Mouse (Mus musculus) myocyte (in vitro differentiated cells): ENCODE measurements around the gene Zfp513. TPM values are rescaled to one million over a fixed set of nuclear protein-coding genes. Genes with fewer than 3 reads are reported as not detected.

Experiments used
- H3K27me3 ChIP-seq: one replicate; pipeline ENCODE4 v1.6.1; 2011; ENCODE audit not compliant: control insufficient read depth, insufficient read depth, insufficient read length
- H3K36me3 ChIP-seq: one replicate; pipeline ENCODE4 v1.6.1; 2011; ENCODE audit not compliant: control insufficient read depth, insufficient read depth
- H3K4me2 ChIP-seq: one replicate; pipeline ENCODE4 v1.6.1; 2011; ENCODE audit warnings: low read depth, control low read depth
- H3K4me3 ChIP-seq: one replicate; pipeline ENCODE4 v1.5.1; 2011; ENCODE audit warnings: mild to moderate bottlenecking, control low read depth, moderate library complexity
- H3K79me2 ChIP-seq: one replicate; pipeline ENCODE4 v1.6.1; 2011; ENCODE audit not compliant: control insufficient read depth, insufficient read depth
- H3ac ChIP-seq: one replicate; pipeline ENCODE4 v1.6.1; 2011; ENCODE audit not compliant: control insufficient read depth, insufficient read length
- CEBPB ChIP-seq: IDR thresholded peaks from 2 replicates; pipeline ENCODE4 v1.6.1; 2011; ENCODE audit warnings: mild to moderate bottlenecking, moderate library complexity; ENCODE audit not compliant: poor library complexity, insufficient read depth, severe bottlenecking
- E2F4 ChIP-seq: IDR thresholded peaks from one replicate; pipeline ENCODE4 v1.6.1; 2011; ENCODE audit warnings: mild to moderate bottlenecking, control low read depth, moderate library complexity; ENCODE audit not compliant: insufficient read depth
- MAX ChIP-seq: IDR thresholded peaks from one replicate; pipeline ENCODE4 v1.6.1; 2011; ENCODE audit warnings: low read depth, mild to moderate bottlenecking, control low read depth
- MYOD1 ChIP-seq, 3 experiments: IDR thresholded peaks; one replicate each; pipeline ENCODE4 v1.6.1; 2011; ENCODE audit warnings: control low read depth in 2 of 3, low read depth in 2 of 3, mild to moderate bottlenecking in 2 of 3, moderate library complexity in 1 of 3; ENCODE audit not compliant: insufficient read length in 2 of 3, control insufficient read depth in 1 of 3
- MYOG ChIP-seq, 3 experiments: IDR thresholded peaks; one replicate each; pipeline ENCODE4 v1.6.1; 2011; ENCODE audit warnings: control low read depth in 2 of 3, low read depth in 2 of 3, mild to moderate bottlenecking in 2 of 3; ENCODE audit not compliant: insufficient read length in 2 of 3, control insufficient read depth in 1 of 3, insufficient read depth in 1 of 3
- POLR2A ChIP-seq: IDR thresholded peaks from one replicate; pipeline ENCODE4 v1.6.1; 2011; ENCODE audit warnings: low read depth, mild to moderate bottlenecking, control low read depth, moderate library complexity; ENCODE audit not compliant: insufficient read length
- POLR2AphosphoS2 ChIP-seq: IDR thresholded peaks from one replicate; pipeline ENCODE4 v1.6.1; 2011; ENCODE audit warnings: low read depth, control low read depth; ENCODE audit not compliant: insufficient read length
- REST ChIP-seq: IDR thresholded peaks from one replicate; pipeline ENCODE4 v1.6.1; 2011; ENCODE audit warnings: mild to moderate bottlenecking, control low read depth, moderate library complexity; ENCODE audit not compliant: insufficient read depth, insufficient read length
- SRF ChIP-seq: IDR thresholded peaks from one replicate; pipeline ENCODE4 v1.6.1; 2011; ENCODE audit warnings: low read depth; ENCODE audit not compliant: control insufficient read depth, insufficient read length
- TCF12 ChIP-seq: IDR thresholded peaks from one replicate; pipeline ENCODE4 v1.6.1; 2011; ENCODE audit warnings: mild to moderate bottlenecking, control low read depth; ENCODE audit not compliant: poor library complexity, insufficient read depth, severe bottlenecking
- TCF3 ChIP-seq: IDR thresholded peaks from one replicate; pipeline ENCODE4 v1.6.1; 2011; ENCODE audit warnings: low read depth, control low read depth; ENCODE audit not compliant: insufficient read length
- USF1 ChIP-seq: IDR thresholded peaks from one replicate; pipeline ENCODE4 v1.6.1; 2011; ENCODE audit warnings: low read depth, mild to moderate bottlenecking, control low read depth, moderate library complexity
- polyA plus RNA-seq: library from polyadenylated mRNA; unstranded; fragments of >200 nt; fragmentation: generic; extraction: Trizol; gene quantifications from one replicate; pipeline ENCODE4 v1.2.1, GENCODE M21; 2012; ENCODE audit warnings: missing spikeins

Zfp513 gene
- polyA plus RNA-seq, 1 experiment = 25.6 TPM

DNA sequence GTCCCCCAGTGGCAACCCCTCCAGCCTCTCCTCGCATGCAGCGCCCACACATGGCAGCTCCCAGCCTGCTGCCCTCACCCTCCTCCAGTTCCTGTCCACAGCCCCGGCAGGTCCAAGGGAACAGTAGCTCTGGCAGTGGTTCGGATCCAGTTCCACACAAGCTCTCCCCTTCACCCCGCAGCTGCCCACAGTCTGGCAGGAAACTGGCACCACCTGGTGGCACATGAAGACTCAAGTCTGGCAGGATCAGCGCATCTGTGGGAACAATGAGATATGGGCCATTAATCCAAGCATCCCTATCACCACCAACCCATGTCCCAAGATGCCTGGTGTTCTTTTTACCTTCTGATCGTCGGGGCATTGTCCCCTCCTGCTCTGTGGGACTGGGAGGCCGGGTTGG lies 2.2 kb downstream of the Zfp513 start:
- peaks cover 12% of the 10 kb centered on the region for H3K79me2 ChIP-seq
- peaks cover 50% of the 10 kb centered on the region for H3K36me3 ChIP-seq
- no peak overlapping the region for H3K4me3 ChIP-seq
- H3ac ChIP-seq = no peak overlapping the region
- no peaks in the 10 kb centered on the region for H3K27me3 ChIP-seq
- TF ChIP-seq MYOD1 (IDR thresholded peaks at IDR 0.05; ENCODE audit: control insufficient read depth in 1 of 3, insufficient read length in 2 of 3, low read depth in 2 of 3) = peak in 1 of 3 experiments; percentile 15
- no peak for TF ChIP-seq E2F4
- no peak for TF ChIP-seq USF1
- TF ChIP-seq POLR2AphosphoS2 = peak; percentile 4
- TF ChIP-seq CEBPB = no peak
- TF ChIP-seq POLR2A = no peak
- TF ChIP-seq REST = no peak
- TF ChIP-seq SRF = no peak
- no peak for TF ChIP-seq TCF12
- TF ChIP-seq MYOG (IDR thresholded peaks at IDR 0.05; ENCODE audit: control insufficient read depth in 1 of 3, insufficient read depth in 1 of 3, insufficient read length in 2 of 3, low read depth in 2 of 3) = peak in 1 of 3 experiments; percentile 17
- TF ChIP-seq TCF3 = no peak
- TF ChIP-seq MAX = no peak
- no peak overlapping the region for H3K4me2 ChIP-seq

DNA sequence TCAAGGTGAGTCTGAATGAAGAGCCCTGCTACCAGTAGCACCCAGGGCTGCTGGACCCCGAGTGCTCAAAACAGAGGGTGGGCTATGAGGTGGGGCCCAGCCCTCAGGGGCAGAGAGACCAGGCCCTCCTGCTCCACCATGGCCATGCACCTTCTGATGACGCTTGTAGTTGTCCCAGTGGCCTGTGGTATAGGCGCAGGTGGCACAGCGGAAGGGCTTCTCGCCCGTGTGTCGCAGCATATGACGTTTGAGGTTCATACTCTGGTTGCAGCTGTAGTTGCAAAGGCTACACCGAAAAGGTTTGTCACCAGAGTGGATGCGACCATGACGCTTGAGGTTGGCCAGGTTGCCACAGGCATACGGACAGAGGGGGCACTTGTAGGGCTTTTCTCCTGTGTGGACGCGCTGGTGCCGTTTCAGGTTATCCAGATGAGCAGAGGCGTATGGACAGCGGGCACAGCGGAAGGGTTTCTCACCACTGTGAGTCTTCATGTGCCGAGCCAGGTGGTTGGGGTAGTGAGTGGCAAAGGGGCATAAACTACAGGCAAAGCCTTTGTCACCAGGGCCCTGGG lies 2.7 kb downstream of the Zfp513 start:
- peak; percentile 81 for TF ChIP-seq POLR2AphosphoS2
- TF ChIP-seq MYOG (IDR thresholded peaks at IDR 0.05; ENCODE audit: control insufficient read depth in 1 of 3, insufficient read depth in 1 of 3, insufficient read length in 2 of 3, low read depth in 2 of 3) = no peak
- peak; percentile 49 for TF ChIP-seq POLR2A
- Histone ChIP-seq H3K79me2 (peaks cover 16% of the 10 kb centered on the region), H3K4me3 (no peak overlapping the region), H3ac (no peak overlapping the region), H3K36me3 (peaks cover 50% of the 10 kb centered on the region), H3K27me3 (no peaks in the 10 kb centered on the region), H3K4me2 (no peak overlapping the region)

DNA sequence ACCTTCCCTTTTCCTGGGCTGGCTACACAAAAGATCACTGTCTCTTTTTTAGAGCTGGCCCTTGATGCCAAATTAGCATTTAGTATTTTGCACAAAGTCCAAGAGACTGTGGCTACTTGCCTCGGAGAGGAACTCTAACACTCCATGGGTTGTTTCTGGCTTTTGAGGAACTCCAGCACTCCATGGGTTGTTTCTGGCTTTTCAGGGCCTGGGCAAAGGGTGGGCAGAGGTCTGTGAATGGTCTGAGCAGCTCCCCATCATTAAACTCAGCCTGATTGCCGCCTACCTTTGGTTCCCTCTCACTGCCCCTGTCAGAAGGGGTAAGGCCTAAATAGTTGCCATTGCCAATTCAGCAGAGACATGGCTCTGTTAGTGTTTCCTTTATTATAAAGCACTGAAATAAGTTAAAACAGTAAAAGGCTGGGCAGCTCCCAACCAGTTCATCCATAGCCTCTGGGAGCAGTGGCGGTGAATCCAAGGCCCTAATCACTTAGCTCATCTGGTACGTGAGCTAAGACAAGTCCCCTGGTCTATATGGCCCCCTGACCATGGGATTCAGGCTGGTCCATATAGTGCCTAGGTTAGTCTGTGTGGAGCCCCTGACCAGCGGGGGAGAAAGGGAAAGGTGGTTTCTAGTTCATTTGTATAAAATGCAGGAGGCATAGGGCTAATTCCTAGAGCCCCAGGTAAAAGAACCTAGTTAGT lies 3.3 kb downstream of the Zfp513 start:
- Histone ChIP-seq H3K4me3 (no peak overlapping the region), H3K36me3 (peaks cover 44% of the 10 kb centered on the region), H3K27me3 (no peaks in the 10 kb centered on the region), H3K79me2 (peaks cover 22% of the 10 kb centered on the region), H3ac (no peak overlapping the region), H3K4me2 (no peak overlapping the region)
- no peak for TF ChIP-seq MYOD1 (IDR thresholded peaks at IDR 0.05; ENCODE audit: control insufficient read depth in 1 of 3, insufficient read length in 2 of 3, low read depth in 2 of 3)
- no peak for TF ChIP-seq MYOG (IDR thresholded peaks at IDR 0.05; ENCODE audit: control insufficient read depth in 1 of 3, insufficient read depth in 1 of 3, insufficient read length in 2 of 3, low read depth in 2 of 3)
- no peak for TF ChIP-seq TCF12

DNA sequence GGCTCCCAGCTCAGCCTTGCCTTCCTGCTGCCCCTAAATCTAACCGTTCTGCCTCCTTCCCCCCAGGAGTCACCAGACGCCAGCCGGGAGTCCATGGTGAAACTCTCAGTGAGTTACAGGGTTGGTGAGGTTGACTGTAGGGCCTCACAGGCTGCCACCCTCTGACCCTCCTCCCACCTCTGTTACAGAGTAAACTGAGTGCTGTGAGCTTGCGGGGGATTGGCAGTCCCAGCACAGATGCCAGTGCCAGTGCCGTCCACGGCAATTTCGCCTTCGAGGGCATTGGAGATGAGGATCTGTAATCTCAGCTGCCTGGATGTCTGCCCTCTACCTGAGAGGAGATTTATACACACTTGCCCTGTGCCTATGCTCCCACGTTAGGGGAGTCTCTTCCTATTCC lies 3.9 kb downstream of the Zfp513 start:
- Histone ChIP-seq H3K4me2 (no peak overlapping the region), H3K4me3 (no peak overlapping the region), H3ac (no peak overlapping the region), H3K36me3 (peaks cover 41% of the 10 kb centered on the region), H3K27me3 (no peaks in the 10 kb centered on the region), H3K79me2 (peaks cover 24% of the 10 kb centered on the region)
- TF ChIP-seq MAX = no peak
- TF ChIP-seq POLR2AphosphoS2 = peak; percentile 74
- no peak for TF ChIP-seq TCF12
- TF ChIP-seq SRF = no peak
- TF ChIP-seq POLR2A = peak; percentile 44
- no peak for TF ChIP-seq USF1
- TF ChIP-seq MYOG (IDR thresholded peaks at IDR 0.05; ENCODE audit: control insufficient read depth in 1 of 3, insufficient read depth in 1 of 3, insufficient read length in 2 of 3, low read depth in 2 of 3) = no peak
- TF ChIP-seq MYOD1 (IDR thresholded peaks at IDR 0.05; ENCODE audit: control insufficient read depth in 1 of 3, insufficient read length in 2 of 3, low read depth in 2 of 3) = no peak
- TF ChIP-seq E2F4 = no peak
- no peak for TF ChIP-seq REST
- TF ChIP-seq TCF3 = no peak
- no peak for TF ChIP-seq CEBPB

DNA sequence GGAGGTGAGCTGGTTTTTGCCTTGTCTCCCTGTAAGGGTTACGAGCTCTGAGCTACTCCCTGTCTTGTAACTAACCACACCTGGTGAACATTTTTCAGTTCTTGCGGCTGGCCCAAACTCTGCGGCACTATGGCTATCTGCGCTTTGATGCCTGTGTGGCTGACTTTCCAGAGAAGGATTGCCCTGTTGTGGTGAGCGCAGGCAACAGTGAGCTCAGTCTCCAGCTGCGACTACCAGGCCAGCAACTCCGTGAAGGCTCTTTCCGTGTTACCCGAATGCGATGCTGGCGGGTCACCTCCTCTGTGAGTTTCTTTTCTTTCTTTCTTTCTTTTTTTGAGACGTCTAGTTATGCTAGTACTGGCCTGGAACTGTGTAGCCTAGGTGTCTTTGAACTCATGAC lies 5.0 kb downstream of the Zfp513 start:
- H3K79me2 ChIP-seq = peaks cover 24% of the 10 kb centered on the region
- TF ChIP-seq MYOD1 (IDR thresholded peaks at IDR 0.05; ENCODE audit: control insufficient read depth in 1 of 3, insufficient read length in 2 of 3, low read depth in 2 of 3) (no peak), POLR2AphosphoS2 (peak; percentile 62)

More for the DNA sequence above, 5.0 kb downstream of the Zfp513 start:
- Histone ChIP-seq H3K27me3 (no peaks in the 10 kb centered on the region), H3K4me3 (no peak overlapping the region), H3K4me2 (no peak overlapping the region), H3K36me3 (peaks cover 41% of the 10 kb centered on the region), H3ac (no peak overlapping the region)
